Mouse (Mus musculus) lung, postnatal 0 days (tissue): Measurements from ENCODE around the gene Slc35e3.
A peak's percentile ranks its signal among the peaks of the same experiment; 100 is the strongest.

Experiments
- CTCF ChIP-seq: IDR thresholded peaks from 2 replicates; pipeline ENCODE4 v1.5.1; 2016; ENCODE audit warnings: antibody characterized with exemption, mild to moderate bottlenecking
- EP300 ChIP-seq: IDR thresholded peaks from 2 replicates; pipeline ENCODE4 v1.6.1; 2016; ENCODE audit warnings: antibody characterized with exemption, mild to moderate bottlenecking, control low read depth

- TF ChIP-seq CTCF (no peak), EP300 (peak; percentile 69; the same call in 1 of the 2 replicates)
These were observed 28.6 kb downstream of the Slc35e3 start for GRCm38 (mm10) chr10:117717583-117717982.
